Mouse (Mus musculus): ENCODE data around the gene Parp16. TPM values are rescaled to one million over a fixed set of nuclear protein-coding genes. Genes with fewer than 3 reads are reported as not detected.

Gene Parp16
- 5.7 TPM for total RNA-seq (2023)

GRCm38 (mm10) chr9:65195053-65195452, at the start of gene Parp16:
Parp16 (plus strand) TSS chr9:65195353.

GRCm38 (mm10) chr9:65264959-65265358, 69.8 kb downstream of the Parp16 start, which contains the start of gene Cilp:
Cilp (plus strand) TSS chr9:65265180.

Other genes starting within 250 kb of the Parp16 start
- gene Slc24a1, start 243.7 kb upstream of the Parp16 start, total RNA-seq (2023), result not detected
- 36.7 TPM for gene Ints14, start 234.4 kb upstream of the Parp16 start, total RNA-seq (2023)
- 26.6 TPM for gene Hacd3, start 173.7 kb upstream of the Parp16 start, total RNA-seq (2023)
- 66.1 TPM for gene Dpp8, start 162.9 kb upstream of the Parp16 start, total RNA-seq (2023)
- 0.09 TPM for gene Igdcc4, start 93.9 kb upstream of the Parp16 start, total RNA-seq (2023)
- not detected for gene Igdcc3, start 54.2 kb upstream of the Parp16 start, total RNA-seq (2023)
- not detected for gene Cilp, start 69.8 kb downstream of the Parp16 start, total RNA-seq (2023)
- gene Clpx, start 98.9 kb downstream of the Parp16 start, total RNA-seq (2023), result 32.2 TPM
- 15.5 TPM for gene Pdcd7, start 150.8 kb downstream of the Parp16 start, total RNA-seq (2023)
- 1.1 TPM for gene Ubap1l, start 165.7 kb downstream of the Parp16 start, total RNA-seq (2023)
- gene Kbtbd13, start 196.3 kb downstream of the Parp16 start, total RNA-seq (2023), result not detected
- gene Rasl12, start 203.2 kb downstream of the Parp16 start, total RNA-seq (2023), result 0.21 TPM
- gene Slc51b, start 227.6 kb downstream of the Parp16 start, total RNA-seq (2023), result not detected
- gene Mtfmt, start 240.4 kb downstream of the Parp16 start, total RNA-seq (2023), result 26.8 TPM